Mouse (Mus musculus): ENCODE measurements at regions not wholly inside any gene's neighbourhood (a gene's known extent, or its start where the extent isn't known, plus 50 kb on each side); places are given as distances from the start of the nearest gene placed in this dataset.

DNA sequence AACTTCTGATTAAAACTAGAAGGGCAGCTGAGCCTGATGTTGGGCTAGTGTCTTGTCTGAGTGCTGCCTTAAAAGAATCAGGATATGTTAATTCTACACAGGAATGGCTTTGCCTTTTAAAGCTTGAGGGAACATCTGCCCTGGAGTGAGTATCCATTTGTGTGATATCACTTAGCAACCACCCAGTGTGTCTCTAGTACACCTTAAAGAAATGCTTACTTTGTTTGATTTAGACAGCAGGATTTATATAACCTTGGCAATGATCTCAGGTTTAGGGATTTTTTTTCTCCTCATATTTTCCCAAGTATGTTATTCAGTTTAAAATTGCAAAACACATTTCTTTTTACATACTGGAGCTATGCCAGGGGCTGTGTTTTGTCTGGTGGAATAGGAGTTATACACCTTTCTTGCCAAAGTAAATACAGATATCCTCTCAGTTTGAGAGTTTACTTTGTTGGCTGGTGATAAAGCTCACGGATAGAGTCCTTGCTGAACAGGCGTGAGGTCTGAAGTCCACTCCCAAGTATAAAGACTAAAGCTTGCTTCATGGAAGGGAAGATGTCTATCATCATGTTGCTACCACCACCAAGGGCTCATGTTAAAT, 206.6 kb downstream of the Rsl24d1 start:
- no peak for DNase-seq (ENCODE audit: inconsistent ontology term)

GRCm38 (mm10) chr9:73331066-73331465, 217.8 kb downstream of the Rsl24d1 start:
- no peak for DNase-seq (ENCODE audit: inconsistent ontology term)

DNA sequence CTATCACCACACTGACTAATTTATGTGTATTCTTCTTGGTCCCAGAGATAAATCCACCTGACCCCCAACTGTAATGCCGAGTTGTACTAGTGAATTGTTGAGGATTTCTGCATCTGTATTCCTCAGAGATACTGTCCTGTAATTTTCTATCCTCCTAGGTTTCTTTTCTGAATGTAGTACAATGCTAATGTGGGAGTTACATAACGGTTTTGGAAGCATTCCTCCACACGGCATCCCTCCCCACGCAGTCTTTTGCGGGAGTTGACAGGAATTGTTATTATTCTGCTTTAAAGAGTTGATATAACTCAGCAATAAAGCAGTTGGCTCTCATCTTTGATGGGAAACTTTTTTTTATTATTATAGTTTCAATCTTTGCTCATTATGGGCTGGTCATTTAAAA, 222.8 kb downstream of the Rsl24d1 start:
- no peak for DNase-seq (ENCODE audit: inconsistent ontology term)

DNA sequence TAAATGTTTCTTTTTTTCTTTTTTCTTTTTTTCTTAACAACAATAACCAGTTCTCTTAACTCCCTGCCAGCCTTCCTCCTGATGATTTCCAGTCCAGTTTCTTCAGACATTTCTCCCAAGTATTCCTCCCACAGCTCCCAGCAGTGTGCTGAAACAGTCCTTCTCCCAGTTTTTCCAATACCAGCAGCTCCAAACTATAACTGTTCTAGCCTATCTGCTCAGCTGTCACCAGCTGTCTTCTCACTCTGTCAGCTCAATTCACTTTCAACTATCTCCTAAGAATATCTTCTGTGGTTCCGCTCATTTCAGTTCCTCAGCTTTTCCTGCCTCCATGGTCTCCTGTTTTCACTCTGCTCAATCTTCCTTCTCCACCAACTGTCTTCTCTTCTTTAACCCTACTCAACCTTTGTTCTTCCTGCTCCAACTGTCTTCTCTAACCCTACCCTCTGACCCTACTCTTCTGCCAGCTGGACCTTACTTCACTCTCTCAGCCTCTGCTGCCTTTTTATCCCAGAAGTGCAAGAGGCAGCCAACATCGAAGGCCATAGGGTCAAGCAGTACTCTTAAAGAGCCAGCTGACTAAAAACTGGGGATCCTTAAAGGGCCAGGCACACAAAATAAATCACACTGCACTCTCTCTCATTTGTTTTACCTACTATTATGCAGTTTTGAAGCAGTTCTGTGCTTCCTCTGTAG, 224.0 kb downstream of the Rsl24d1 start:
- DNase-seq (ENCODE audit: inconsistent ontology term), result no peak

GRCm38 (mm10) chr9:73355876-73356275, 242.7 kb downstream of the Rsl24d1 start:
- no peak for DNase-seq (ENCODE audit: inconsistent ontology term)

- DNase-seq (ENCODE audit: inconsistent ontology term), result no peak
Observed at GRCm38 (mm10) chr9:73358968-73359367, 245.7 kb downstream of the Rsl24d1 start.

DNA sequence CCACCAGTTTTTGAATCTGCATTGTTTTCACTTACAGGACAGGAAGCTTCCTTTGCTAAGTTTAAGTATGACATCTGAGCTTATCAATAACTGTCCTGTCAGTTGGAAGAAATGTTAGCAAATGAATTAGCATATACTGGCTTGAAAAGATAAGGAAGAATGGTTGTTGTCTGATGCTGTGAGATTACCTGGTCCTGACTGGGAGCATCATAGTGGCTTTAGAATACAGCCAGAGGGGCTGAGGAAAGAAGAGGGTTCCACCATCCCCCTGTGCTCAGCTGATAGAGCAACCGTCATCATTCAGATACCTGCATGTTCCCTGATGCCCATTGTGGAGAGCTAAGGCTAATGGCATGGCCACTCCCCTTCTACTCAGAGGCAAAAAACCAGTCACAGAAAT, 267.5 kb downstream of the Rsl24d1 start:
- no peak for DNase-seq (ENCODE audit: inconsistent ontology term)

- no peak for DNase-seq (ENCODE audit: inconsistent ontology term)
Observed at GRCm38 (mm10) chr9:73392036-73392435, 278.8 kb downstream of the Rsl24d1 start.

DNA sequence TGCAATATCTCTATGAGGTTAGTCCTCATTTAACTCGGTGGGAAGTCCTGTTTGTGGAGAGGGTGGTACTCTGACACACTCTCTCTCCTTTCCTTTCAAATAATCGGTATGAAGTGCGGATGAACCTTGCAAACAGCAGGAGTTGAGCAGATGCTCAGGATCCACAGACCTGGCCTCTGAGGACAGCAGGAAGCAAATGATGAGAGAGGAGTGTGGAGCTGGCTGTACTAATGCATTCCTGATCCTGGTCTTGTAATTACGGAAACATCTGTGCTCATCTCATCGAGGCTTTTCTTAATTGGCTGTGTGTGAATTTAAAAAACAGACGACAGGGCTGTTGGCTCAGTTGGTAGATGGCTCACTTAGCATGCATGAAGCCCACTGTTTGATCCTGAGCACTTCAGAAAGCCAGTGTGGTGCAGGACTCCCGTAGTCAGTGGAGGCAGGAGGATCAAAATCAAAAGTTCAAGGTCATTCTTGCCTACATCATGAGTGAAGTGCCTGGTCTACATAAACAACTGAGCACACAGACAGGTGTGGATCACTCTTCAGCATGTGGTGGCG, 300.2 kb downstream of the Rsl24d1 start:
- no peak for DNase-seq (ENCODE audit: inconsistent ontology term)

DNA sequence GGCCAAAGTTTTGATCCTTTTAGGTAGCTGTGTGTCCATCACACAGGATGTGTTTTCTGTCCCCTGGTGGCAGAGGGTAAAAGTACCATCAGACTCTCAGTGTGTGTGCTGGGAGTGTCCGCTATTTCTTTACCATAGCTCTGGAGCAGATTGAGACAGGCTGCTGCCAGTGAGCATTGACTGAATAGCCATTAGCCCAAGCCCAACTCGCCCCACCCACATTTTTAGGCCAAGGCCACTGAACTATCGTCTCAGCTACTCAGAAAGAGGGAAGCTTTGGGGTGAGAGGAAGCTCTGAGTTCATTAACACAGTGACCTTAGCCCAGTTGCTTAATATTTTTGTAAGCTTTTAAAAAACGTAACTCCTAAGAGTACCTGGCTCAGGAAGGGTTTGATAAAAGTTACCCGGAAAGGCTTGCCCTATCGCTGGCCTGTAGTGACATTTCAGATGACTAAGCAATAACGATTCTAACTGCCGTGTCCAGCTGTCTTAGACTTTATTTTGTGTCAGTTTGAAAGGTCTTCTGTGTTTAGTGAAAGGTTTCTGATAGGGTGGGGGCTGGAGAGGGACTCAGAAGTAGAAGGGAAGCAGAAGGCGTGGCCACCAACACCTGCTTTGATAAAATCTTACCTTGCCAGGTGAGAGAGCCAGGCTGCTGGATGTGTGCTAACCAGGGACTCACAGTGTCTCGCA, 303.0 kb downstream of the Rsl24d1 start:
- no peak for DNase-seq (ENCODE audit: inconsistent ontology term)

All from Muller cell, postnatal 12 days (primary cell).